Mouse (Mus musculus) liver, embryonic 16.5 days (tissue): ENCODE results near the gene Taok2. TPM values are rescaled to one million over a fixed set of nuclear protein-coding genes. Genes with fewer than 3 reads are reported as not detected.
A peak's percentile ranks its signal among the peaks of the same experiment; 100 is the strongest.

Experiments
- ATAC-seq: fragments of 200-750 bp; cut with Nextera tagmentation; 2 replicates; pipeline ENCODE4 v1.8.0; 2017; ENCODE audit warnings: low read depth, mild to moderate bottlenecking, moderate number of reproducible peaks, moderate library complexity
- H3K27ac ChIP-seq: fragments of 300-500 bp; sonication (generic); 2 replicates; pipeline ENCODE4 v1.5.1; 2014; ENCODE audit warnings: mild to moderate bottlenecking, low read length
- H3K27me3 ChIP-seq: fragments of 300-500 bp; sonication (generic); 2 replicates; pipeline ENCODE4 v1.6.1; 2014; ENCODE audit warnings: low read depth, low read length, mixed read lengths; ENCODE audit not compliant: control insufficient read depth, insufficient read depth
- H3K36me3 ChIP-seq: fragments of 300-500 bp; sonication (generic); 2 replicates; pipeline ENCODE4 v1.6.1; 2014; ENCODE audit warnings: mild to moderate bottlenecking; ENCODE audit not compliant: control insufficient read depth, insufficient read depth
- H3K4me1 ChIP-seq: fragments of 300-500 bp; sonication (generic); 2 replicates; pipeline ENCODE4 v1.6.1; 2014; ENCODE audit warnings: low read depth, low read length, mixed read lengths; ENCODE audit not compliant: control insufficient read depth
- H3K4me2 ChIP-seq: fragments of 300-500 bp; sonication (generic); 2 replicates; pipeline ENCODE4 v1.6.1; 2014; ENCODE audit warnings: low read depth, low read length, mixed read lengths
- H3K4me3 ChIP-seq: fragments of 300-500 bp; sonication (generic); 2 replicates; pipeline ENCODE4 v1.5.1; 2014; ENCODE audit warnings: low read depth, mild to moderate bottlenecking, low read length
- H3K9ac ChIP-seq: fragments of 300-500 bp; sonication (generic); 2 replicates; pipeline ENCODE4 v1.6.1; 2014; ENCODE audit warnings: low read depth, low read length
- H3K9me3 ChIP-seq: fragments of 300-500 bp; sonication (generic); replicated peaks from 2 replicates; pipeline ENCODE4 v1.6.1; 2016; ENCODE audit warnings: low read length; ENCODE audit not compliant: control insufficient read depth
- WGBS: fragments of 180-500 bp; shearing (Covaris S2); extraction: QIAGEN DNeasy Blood & Tissue Kit; methylation state at CpG from one replicate; pipeline ENCODE4 v1.1.7; 2014; ENCODE audit not compliant: insufficient replicate concordance; 5-methylcytosine and 5-hydroxymethylcytosine counted together
- polyA plus RNA-seq: library from polyadenylated mRNA; unstranded; fragments of >200 nt; fragmentation: Nextera tagmentation; extraction: Ambion mirVana; gene quantifications from 2 replicates; pipeline ENCODE4 v1.2.1, GENCODE M21; 2015

The Taok2 gene
- polyA plus RNA-seq, 1 experiment from 2014 or later: 13.2 TPM

DNA sequence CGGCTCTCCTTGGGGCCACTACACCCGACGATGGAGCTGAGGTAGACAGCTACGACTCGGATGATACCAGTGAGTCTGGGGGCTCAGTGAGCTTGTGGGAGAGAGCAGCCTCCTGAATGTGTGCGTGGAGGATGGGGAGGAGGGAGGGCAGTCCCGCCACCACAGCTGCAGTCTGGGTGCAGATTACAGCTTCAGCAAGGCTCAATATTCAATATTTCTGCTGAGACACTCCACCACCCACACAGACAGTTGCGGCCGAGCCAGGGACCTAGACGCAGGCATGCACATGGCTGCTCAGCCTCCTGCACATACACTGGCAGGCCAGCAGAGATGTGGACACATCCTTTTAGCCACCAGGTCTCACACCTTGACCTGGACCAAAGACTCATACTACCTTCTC is 35.7 kb downstream of the Taok2 start:
- Histone ChIP-seq H3K36me3 (peaks cover 3% of the 10 kb centered on the region; the same call in 1 of the 2 replicates), H3K4me3 (no peak overlapping the region), H3K4me2 (no peak overlapping the region), H3K27ac (no peak overlapping the region), H3K4me1 (no peaks in the 10 kb centered on the region; the same call in 1 of the 2 replicates), H3K9me3 (no peaks in the 10 kb centered on the region), H3K9ac (no peak overlapping the region), H3K27me3 (peaks cover 43% of the 10 kb centered on the region)
- WGBS: 10% methylated on average over 10 of the region's 10 CpGs
- ATAC-seq: no peak

GRCm38 (mm10) chr7:126847421-126848398 is 36.8 kb downstream of the Taok2 start:
- Histone ChIP-seq H3K4me3 (peak overlapping the region; percentile 52), H3K4me1 (no peaks in the 10 kb centered on the region; the same call in 1 of the 2 replicates), H3K27me3 (peaks cover 43% of the 10 kb centered on the region), H3K27ac (no peak overlapping the region), H3K4me2 (peak overlapping the region; percentile 68), H3K9me3 (no peaks in the 10 kb centered on the region), H3K36me3 (peaks cover 3% of the 10 kb centered on the region; the same call in 1 of the 2 replicates), H3K9ac (peak overlapping the region; percentile 7; the same call in 1 of the 2 replicates)
- no peak for ATAC-seq
- 2% methylated on average over 69 of the region's 74 CpGs for WGBS

GRCm38 (mm10) chr7:126847116-126847420 is 37.4 kb downstream of the Taok2 start, which contains the start of gene Doc2a:
TSS of gene Doc2a (plus strand) at chr7:126847416.
- Histone ChIP-seq H3K9me3 (no peaks in the 10 kb centered on the region), H3K4me2 (peak within 1 kb of the TSS; percentile 68), H3K27me3 (peaks cover 43% of the 10 kb centered on the region), H3K27ac (no peak within 1 kb of the TSS), H3K36me3 (no peaks in the 10 kb centered on the region), H3K4me1 (no peaks in the 10 kb centered on the region; the same call in 1 of the 2 replicates), H3K9ac (peak within 1 kb of the TSS; percentile 7; the same call in 1 of the 2 replicates), H3K4me3 (peak within 1 kb of the TSS; percentile 52)
- ATAC-seq: no peak
- WGBS: 28% methylated on average over 4 of the region's 4 CpGs

- peaks cover 43% of the 10 kb centered on the region for H3K27me3 ChIP-seq
- no peaks in the 10 kb centered on the region; the same call in 1 of the 2 replicates for H3K4me1 ChIP-seq
- no peaks in the 10 kb centered on the region for H3K36me3 ChIP-seq
- no peak overlapping the region for H3K4me2 ChIP-seq
- no peak overlapping the region for H3K4me3 ChIP-seq
- H3K9me3 ChIP-seq: no peaks in the 10 kb centered on the region
- H3K9ac ChIP-seq: no peak overlapping the region
- ATAC-seq: no peak
- 81% methylated on average over 2 of the region's 2 CpGs for WGBS
- no peak overlapping the region for H3K27ac ChIP-seq
These were observed 39.0 kb downstream of the Taok2 start for GRCm38 (mm10) chr7:126845516-126845915.

DNA sequence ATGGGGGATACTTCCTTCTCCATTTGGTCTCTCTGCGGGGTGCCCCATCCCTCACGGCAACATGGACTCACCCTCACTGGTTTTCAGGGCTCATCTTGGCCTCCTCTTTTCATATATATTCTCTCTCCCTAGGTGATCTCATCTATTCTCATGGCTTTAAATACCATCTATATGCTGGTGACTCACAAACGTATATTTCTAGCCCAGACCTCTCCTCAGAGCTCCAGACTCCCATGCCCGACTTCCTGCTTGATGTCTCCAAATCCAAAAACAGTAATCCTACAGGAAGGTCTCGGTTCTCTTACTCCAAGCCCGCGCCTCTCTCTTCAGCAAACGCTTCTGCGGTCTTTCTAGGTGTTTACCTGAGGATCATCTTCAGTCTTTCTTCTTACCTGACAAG is 41.2 kb downstream of the Taok2 start:
- Histone ChIP-seq H3K4me3 (no peak overlapping the region), H3K9me3 (no peaks in the 10 kb centered on the region), H3K4me2 (no peak overlapping the region), H3K9ac (no peak overlapping the region), H3K36me3 (no peaks in the 10 kb centered on the region), H3K4me1 (no peaks in the 10 kb centered on the region; the same call in 1 of the 2 replicates), H3K27me3 (peaks cover 21% of the 10 kb centered on the region), H3K27ac (no peak overlapping the region)
- 61% methylated on average over 9 of the region's 9 CpGs for WGBS
- no peak for ATAC-seq

DNA sequence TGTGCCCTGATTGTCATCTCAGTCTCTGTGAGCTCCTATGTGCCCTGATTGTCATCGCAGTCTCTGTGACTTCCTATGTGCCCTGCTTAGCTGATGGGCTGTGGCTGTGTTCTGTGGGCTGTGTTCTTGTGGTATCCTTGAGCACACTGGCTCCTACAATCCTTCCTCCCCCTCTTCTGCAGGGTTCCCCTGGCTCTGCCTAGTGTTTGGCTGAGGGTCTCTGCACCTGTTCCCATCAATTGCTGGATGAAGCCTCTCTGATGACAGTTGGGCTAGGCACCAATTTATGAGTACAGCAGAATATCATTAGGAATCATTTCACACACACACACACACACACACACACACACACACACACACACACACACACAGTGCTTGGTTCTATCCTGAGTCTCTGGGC is 51.2 kb downstream of the Taok2 start:
- 61% methylated on average over 1 of the region's 1 CpGs for WGBS

GRCm38 (mm10) chr7:126832036-126832598 is 52.4 kb downstream of the Taok2 start:
- H3K36me3 ChIP-seq: no peaks in the 10 kb centered on the region
- H3K27ac ChIP-seq: no peak overlapping the region
- peak overlapping the region; percentile 35 for H3K4me3 ChIP-seq
- H3K9me3 ChIP-seq: no peaks in the 10 kb centered on the region
- WGBS: 1% methylated on average over 21 of the region's 21 CpGs
- ATAC-seq: peak; percentile 76
- H3K27me3 ChIP-seq: peaks cover 3% of the 10 kb centered on the region; the same call in 1 of the 2 replicates
- peak overlapping the region; percentile 54 for H3K4me2 ChIP-seq
- no peak overlapping the region for H3K9ac ChIP-seq
- no peaks in the 10 kb centered on the region for H3K4me1 ChIP-seq

More for the DNA sequence above, 51.2 kb downstream of the Taok2 start:
- no peak for ATAC-seq
- Histone ChIP-seq H3K4me3 (no peak overlapping the region), H3K27me3 (peaks cover 3% of the 10 kb centered on the region; the same call in 1 of the 2 replicates), H3K4me2 (no peak overlapping the region), H3K4me1 (no peaks in the 10 kb centered on the region), H3K27ac (no peak overlapping the region), H3K36me3 (no peaks in the 10 kb centered on the region), H3K9ac (no peak overlapping the region), H3K9me3 (no peaks in the 10 kb centered on the region)

GRCm38 (mm10) chr7:126831539-126831938 is 53.0 kb downstream of the Taok2 start, which contains the start of gene 4930451I11Rik:
TSS of gene 4930451I11Rik (minus strand) at chr7:126831639.
- Histone ChIP-seq H3K27ac (no peak within 1 kb of the TSS), H3K9me3 (no peaks in the 10 kb centered on the region), H3K4me3 (peak within 1 kb of the TSS; percentile 35), H3K9ac (no peak within 1 kb of the TSS), H3K4me2 (peak within 1 kb of the TSS; percentile 54), H3K36me3 (no peaks in the 10 kb centered on the region), H3K4me1 (no peaks in the 10 kb centered on the region), H3K27me3 (peaks cover 3% of the 10 kb centered on the region; the same call in 1 of the 2 replicates)
- 50% methylated on average over 5 of the region's 5 CpGs for WGBS
- no peak for ATAC-seq
